Mouse (Mus musculus): ENCODE measurements around the gene Slc39a11.

Gene Slc39a11

DNA sequence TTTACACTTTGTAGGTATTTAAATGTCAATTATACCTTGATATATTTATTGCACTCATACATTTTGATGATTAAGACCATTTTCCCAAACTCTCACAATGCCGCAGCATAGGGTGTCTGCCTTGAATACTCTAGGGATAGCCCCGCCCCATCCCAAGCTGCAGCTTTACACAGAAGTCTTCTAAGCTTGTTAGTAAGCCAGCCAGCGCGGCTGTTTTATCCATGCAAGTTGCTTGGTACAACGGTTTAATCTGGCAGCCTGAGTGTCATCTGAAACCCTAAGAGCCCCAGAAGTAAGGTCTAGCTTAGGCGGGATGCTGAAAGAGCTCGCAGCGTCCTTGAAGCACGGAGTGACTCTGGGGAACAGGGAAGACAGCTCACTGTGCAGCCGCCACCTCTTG, 238.1 kb downstream of the Slc39a11 start:
- no peak for DNase-seq (ENCODE audit: extremely low read depth, low read depth)

DNA sequence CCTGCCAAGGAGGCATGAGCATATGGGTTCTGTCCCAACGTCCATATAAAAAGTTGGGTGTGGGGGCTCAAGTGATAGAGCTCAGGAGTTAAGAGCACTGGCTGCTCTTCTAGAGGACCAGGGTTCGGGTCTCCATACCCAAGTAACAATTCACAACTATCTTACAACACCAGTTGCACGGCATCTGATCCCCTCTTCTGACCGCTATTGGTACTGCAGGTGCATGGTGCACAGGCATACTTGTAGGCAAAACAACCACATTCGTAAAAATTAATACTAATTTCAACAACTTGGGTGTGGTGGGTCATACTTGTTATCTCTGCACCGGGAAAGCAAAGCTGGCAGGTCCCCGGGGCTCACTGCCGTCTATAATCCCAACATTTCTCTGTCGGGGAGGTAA, 240.8 kb downstream of the Slc39a11 start:
- DNase-seq (ENCODE audit: extremely low read depth, low read depth) = no peak

DNA sequence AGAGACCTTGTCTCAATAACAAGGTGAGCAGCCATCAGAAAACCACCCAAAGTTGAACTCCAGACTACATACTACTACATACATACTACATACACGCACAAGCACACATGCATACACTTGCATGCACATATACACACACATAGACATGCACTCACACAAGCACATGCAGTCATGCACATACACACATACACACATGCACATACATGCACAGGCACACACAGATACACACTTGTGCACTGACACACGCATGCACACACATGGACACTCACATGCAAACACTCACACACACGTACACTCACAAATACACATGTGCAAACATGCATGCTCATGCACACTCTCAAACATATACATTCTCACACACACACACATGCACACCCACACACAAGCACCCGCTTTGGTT, 242.4 kb downstream of the Slc39a11 start:
- no peak for DNase-seq (ENCODE audit: extremely low read depth, low read depth)

DNA sequence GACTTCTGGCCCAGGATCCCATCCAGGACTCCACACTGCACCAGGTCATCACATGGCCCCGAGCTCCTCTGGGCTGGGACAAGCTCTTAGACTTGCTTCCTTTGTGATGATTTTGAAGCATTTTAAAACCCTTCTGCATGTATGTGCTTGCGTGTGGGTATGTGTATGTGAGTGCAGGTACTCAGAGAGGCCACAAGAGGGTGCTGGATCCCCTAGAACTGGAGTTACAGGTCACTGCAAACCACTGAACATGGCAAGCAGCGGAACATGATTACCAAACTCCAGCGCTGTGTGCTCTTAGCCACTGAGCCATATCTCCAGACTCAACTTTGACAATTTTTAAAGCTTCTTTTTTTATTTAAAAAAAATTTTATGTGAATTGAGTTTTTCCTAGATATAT, 249.0 kb downstream of the Slc39a11 start:
- no peak for DNase-seq (ENCODE audit: extremely low read depth, low read depth)

DNA sequence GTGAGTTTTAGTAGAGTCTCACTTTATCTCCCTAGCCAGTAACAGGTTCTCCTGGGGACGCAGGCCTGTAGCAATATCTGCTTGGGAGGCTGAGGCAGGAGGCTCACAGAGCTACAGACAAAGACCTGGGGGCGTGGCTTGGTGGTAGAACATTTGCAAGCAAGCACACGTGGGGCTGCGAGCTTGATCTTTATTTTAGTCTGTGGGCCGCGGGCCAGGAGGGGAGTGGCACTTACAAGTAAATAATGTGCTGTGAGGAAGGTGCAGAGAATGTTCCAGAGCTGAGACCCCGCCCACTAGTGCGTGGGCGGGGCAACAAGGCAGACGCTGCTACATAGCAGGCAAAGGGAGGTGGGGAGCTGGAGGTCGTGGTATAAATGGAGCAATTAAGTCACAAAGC, 250.3 kb downstream of the Slc39a11 start:
- no peak for DNase-seq (ENCODE audit: extremely low read depth, low read depth)

DNA sequence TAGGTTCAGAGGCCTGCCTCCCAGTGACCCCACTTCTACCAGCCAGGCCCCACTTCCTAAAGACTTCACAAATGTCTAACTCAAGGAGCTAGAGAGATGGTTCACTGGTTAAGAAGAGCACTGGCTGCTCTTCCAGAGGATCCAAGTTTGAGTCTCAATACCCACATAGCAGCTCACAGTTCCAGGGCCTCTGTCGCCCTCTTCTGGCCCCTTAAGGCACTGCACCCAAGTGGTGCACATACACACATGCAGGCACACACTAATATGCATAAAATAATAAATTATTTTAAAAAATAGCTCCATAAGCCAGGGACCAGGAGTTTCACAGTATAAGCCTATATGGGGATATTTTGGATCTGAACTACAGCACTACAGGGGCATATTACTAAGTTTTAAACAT, 252.5 kb downstream of the Slc39a11 start:
- DNase-seq (ENCODE audit: extremely low read depth, low read depth) = no peak

DNA sequence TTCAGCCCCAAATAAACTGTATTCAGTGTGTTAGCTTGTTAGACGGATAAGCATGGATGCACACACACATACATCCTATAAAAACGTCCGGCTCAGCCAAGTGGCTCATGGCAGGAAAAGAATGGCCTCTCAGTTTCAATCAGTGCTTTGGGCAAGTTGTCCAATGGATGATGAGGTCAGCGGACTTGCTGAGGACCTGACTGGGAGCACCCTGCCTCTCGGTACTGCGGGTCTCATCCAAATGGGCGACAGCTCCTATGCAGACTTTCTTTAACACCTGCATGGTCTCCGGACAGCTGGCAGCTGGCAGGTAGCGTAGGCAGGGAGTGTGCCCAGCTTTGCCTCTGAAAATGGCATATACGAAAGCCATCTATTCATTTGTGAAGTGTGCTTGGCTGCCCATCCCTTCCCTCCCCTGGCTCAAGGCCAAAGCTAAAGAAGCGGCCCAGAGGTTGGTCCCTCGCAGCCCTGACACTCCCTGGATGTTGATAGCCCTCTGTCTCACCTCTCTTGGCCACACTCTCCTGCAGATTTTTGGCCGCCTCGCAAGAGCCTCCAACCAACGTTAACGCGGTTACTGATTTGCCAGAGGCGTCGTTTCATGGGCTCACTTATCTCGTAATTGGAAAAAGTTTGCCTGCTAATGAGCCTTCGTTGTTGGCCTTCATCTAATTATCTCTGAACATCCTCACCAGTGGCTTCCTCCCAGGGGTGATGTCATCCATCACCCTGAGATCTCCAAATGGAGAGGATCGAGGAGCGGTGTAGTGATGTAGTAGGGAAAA, 256.3 kb downstream of the Slc39a11 start:
- DNase-seq (ENCODE audit: extremely low read depth, low read depth) = no peak

DNA sequence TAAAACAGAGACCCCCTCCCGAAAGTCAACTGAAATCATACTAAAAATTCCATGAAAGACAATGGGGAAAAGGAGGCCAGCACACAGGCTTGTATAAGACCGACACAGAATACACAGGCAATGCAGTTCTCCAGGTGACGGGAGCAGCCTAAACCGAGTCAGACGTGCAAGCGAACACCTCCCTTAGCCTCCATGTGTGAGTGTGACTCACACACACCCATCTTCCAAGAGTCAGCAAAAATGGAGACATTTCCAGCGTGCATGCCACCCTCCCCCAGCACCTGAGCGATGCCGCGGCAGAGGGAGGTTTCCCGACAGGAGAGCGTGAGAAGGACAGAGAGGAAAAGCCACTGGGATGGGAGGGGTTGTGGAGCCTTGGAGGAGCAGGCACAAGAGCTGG, 258.2 kb downstream of the Slc39a11 start:
- no peak for DNase-seq (ENCODE audit: extremely low read depth, low read depth)

DNA sequence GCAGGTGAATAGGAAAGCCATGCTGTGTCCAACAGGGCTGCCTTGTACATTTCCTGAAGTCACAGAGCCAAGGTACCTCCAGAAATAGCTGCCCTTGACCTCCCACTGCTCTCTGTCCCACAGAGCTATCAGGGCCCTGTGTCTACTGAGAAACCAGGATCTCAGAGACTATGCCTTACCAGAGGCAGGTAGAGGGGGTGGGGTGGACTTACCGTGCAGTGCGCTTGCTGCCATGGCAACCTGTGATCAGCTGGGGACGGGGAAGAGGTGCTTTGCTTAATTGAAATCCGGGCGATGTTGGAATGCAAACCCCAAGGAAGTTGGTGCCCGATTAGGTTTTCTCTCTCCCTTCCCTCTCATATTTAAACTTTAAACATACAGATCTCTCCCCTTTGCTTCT, 260.2 kb downstream of the Slc39a11 start:
- DNase-seq (ENCODE audit: extremely low read depth, low read depth) = no peak

DNA sequence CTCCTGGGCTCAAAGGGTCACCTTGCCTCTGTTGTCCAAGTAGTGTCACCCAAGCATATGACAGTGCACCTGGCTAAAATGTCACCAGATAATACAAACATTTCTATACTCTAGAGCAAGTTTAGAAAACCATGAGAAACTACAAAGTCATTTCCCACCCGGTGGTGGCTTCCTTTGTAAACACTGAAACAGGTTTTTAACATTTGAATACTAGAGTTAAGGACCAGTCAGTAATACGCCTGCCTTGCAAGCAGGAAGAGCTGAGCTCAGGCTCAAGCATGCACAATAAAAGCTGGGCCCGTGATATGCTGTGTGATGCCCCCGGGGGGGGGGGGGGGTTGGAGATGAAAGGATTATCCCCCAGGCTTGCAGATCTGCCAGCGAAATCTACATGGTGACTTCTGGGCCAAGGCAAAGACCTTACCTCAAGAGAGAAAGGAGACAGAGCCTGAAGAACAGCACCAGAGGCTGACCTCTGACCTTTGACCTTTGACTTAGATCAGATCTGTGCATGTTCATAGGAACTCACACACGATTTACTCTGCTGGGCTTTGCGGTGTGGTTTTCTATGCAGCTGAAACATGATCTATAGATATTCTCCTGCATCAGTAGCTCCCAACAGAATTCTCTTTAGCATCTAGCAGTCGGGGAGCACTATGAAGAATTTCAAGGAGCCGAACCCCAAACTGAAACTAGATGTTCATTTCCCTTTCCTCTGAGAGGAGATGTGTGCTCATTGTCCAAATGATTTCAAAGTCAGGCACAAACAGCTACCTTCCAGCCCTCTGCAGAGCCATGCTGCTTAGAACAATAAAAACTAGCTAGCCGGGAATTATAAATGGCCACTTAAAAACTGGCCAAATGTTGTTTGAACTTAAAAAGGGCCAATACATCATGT, 267.0 kb downstream of the Slc39a11 start:
- DNase-seq (ENCODE audit: extremely low read depth, low read depth) = no peak

DNA sequence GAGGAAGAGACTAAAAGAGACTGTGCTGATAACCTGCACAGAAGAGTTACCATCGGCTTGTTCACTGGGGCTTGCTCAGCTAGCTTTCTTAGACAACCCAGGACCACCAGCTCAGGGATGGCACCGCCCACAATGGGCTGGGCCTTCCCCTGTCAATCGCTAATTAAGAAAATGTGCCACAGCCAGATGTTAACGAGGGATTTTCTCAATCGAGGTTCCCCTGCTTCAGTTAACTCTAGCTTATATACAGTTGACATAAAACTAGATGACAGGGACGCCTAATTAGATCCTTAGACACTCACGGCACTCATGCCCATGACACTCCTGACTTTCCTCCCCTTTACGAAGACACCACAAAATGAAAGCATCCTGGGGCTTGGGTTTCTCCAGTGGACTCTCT, 268.3 kb downstream of the Slc39a11 start:
- DNase-seq (ENCODE audit: extremely low read depth, low read depth) = no peak

DNA sequence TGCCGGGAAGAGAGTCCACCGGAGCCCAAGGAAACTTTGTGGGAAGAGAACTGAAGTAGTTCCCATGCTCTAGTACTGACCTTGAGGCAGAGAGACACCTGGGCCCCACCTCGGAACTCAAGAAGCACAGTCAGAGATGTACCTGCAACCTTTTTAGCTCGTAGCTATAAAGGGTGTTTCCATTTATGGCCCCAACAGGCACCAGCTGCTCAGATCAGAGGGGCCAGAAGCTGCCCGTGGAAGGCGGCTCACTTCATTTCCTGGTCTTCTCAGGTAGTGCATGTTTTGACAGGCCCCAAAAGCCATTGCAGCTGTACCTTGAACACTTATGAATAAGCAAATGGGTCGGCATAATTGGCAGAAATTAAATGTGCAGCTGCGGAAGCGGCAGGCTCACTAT, 271.0 kb downstream of the Slc39a11 start:
- DNase-seq (ENCODE audit: extremely low read depth, low read depth) = no peak

DNA sequence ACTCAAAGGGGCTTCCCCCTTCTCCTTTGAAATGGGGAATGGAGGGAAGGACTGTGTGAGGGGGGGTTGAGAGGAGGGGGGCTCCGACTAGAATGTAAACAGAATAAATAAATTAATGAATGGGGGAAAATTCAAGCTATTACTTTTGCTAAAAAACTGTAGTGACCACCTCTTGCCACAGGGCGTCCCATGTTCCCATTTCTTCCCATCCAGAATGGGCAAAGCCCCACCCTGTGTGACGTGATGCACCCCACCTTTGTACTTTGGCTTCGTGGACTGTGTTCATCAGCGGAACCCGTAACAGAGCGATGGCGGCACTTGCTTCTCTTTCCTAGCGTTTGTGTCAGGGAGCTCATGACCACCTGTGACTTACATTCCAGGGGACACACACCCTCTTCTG, 273.8 kb downstream of the Slc39a11 start:
- DNase-seq (ENCODE audit: extremely low read depth, low read depth) = no peak

DNA sequence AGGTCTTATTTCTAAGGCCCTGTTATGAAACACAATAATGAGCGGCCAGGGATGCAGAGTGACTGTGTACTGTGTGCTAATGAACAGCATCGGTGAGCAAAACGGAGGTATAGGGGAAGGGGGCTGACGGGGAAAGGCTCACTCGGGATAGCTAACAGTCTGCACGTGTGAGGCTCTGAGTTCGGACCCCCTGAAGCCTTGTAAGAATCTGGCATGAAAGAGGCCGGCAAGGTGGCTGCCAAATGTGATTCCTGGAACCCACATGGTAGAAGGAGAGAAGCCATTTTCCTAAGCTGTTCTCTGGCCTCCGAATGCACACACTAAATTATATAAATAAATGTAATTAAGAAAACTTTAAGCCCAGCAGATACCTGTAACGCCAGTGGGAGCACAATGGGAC, 276.0 kb downstream of the Slc39a11 start:
- DNase-seq (ENCODE audit: extremely low read depth, low read depth) = no peak

DNA sequence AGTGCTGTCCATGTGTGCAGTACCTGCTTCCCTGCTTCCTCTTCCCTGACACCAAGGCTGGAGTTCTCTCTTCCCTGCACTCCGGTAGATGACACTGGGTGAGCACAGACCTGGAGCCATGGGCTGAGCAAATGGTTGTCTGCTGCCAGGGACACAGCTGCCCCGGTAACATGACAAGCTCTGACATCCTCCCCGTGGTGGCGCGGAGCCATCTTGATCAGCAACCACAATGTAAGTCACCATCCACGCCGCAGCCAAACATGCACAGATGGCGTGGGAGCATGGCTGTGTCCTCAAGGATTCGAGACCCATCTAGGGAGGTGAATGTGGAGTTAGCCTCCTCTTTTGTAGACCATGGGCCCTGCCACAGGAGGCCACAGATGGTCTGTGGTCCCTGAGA, 276.5 kb downstream of the Slc39a11 start:
- DNase-seq (ENCODE audit: extremely low read depth, low read depth) = no peak

DNA sequence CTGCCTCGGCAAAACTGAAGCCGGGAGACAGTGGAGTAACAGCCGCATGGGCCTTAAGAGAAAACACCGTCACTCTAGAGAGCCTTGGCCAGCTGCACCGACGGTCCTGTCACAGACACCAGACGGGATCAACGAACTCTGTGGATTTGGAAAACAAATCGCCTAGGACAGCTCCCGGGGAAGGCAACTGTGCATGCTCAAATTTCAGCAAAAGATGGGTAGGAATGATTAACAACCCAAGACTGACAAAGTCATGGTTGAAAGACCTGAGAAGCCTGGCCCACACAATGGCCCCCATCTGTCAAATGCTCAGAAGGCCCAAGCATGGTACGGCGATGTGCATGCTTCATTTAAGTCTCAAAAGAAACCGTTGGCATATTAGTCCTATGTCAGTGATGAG, 281.8 kb downstream of the Slc39a11 start:
- DNase-seq (ENCODE audit: extremely low read depth, low read depth) = no peak

DNA sequence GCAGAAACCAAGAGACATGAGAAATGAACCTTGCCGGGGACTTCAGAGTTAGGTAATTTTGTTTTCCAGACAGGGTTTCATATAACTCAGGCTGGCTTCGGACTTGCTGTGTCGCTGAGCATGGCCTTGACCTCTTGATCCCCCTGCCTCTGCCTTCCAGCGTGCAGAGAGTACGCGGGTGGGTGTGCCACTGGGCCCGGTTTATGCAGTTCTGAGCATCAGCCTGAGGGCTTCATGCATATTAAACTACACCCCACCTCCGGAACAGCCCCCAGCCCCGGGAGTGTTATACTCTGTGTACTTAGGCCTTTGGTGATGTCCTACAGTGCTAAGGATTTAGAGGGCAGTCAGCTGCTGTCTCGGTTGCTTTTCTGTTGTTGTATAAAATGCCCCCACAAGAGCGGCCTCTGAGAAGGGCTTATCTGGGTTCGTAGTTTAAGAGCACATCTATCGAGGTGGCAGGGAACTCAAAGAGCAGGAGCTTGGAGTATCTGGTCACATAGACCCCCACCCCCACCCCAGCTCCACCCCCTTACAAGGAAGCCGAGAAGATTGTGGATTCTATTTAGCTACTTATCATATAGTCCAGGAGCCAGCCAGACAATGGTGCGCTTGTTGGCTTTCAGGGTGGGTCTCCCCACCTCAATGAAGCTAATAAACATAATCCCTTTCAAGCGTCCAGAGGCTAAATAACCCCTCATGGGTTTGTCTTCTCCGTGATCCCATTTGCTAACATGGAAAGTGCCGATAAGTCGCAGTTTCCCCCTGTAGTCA, 283.4 kb downstream of the Slc39a11 start:
- no peak for DNase-seq (ENCODE audit: extremely low read depth, low read depth)

DNA sequence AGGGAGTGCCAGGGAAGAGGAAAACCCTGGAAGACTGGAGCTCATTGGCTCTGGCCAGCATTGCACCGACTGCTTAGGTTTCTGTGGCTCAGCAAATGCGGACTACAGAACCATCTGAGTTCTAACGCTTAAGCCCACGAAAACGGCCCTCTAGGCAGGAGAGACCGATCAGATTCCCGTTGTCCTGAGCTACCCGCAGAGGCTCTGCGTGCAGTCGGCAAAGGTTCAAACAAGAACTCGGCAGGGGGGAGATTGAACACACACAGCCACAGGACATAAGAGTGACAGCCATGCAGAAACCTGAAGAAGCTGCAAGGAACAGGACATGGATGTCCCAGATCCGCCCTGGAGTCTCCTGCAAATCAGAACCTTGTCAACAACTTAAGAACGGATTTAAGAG, 286.1 kb downstream of the Slc39a11 start:
- no peak for DNase-seq (ENCODE audit: extremely low read depth, low read depth)

DNA sequence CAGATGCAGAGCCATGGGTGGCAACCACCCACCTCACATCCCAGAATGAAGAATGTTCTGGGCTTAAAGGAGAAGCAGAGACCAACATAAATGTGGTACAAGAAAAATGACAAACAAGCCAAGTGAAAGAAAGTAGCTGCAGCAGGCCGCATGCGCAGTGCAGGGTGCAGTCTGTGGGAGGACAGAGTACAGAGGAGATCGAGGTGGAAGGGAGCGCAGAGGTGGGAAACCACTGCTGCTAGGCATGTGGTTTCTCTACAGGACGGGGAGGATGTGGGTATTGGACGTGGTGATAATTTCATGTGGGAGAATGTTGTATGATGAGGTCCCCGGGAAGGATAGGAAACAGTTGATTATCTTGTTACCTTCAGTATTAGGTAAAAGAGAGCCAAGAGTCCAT, 287.3 kb downstream of the Slc39a11 start:
- no peak for DNase-seq (ENCODE audit: extremely low read depth, low read depth)

DNA sequence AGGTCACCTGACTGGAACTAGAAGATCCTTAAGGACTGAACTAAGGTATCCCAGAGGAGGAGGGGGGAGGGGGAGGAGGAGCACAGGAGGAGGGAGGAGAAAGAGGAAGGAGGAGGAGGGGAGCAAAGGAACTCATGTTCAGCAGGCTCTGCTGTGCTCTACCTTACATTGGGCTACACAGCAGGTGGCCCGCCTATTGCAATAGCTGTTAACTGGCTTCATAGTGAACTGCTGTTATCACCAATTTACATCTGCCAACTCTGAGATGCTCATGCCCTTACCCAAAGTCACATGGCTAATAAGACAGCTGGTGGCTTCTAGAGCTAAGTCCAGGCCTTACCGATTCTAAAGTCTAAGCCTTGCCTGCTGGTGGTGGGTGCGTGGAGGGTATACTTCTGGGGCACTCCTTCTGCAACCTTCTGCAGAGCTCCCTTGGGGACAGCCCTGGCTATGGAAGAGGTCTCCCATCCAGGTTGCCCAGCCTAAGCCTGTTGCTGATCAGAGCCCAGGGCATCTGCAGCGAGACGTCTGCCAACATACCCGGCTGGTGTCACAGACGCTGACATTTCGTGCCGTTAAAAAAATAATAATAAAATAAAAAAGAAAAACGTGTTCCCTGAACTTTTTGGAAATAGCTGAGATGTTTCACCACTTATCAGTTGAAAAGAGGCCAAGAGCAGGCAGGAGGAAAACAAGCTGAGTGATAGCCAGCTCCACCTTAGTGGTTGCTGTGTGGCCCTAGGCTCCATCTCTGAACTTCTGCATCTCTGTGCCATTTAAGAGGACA, 289.6 kb downstream of the Slc39a11 start:
- no peak for DNase-seq (ENCODE audit: extremely low read depth, low read depth)

DNA sequence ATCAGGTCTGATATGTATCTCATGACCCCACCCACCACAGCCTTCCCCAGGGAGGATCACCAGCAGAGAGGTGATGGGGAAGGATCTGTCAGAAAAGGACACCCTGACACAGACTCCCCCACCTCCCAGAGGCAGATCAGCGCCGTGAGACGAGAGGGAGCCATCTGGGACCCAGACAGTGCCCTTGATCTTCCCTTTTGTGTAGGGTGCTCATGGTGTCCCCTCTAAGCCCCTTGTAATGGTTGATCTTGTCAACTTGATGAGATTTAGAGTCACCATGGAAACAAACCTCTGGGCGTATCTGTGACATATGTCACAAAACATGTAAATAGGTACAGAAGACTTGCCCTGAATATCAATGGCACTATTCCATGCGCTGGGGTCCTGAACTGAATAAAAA, 293.9 kb downstream of the Slc39a11 start:
- DNase-seq (ENCODE audit: extremely low read depth, low read depth) = no peak
